Comparison of ENCODE assay signal across 8 mouse cellular contexts in genomic region chr12:112617898-112618380, GRCm38 (mm10). TPM values are rescaled to one million over a fixed set of nuclear protein-coding genes. Genes with fewer than 3 reads are reported as not detected.
DNase-seq lines count a peak whose midpoint lies in the region; ATAC-seq and TF ChIP-seq lines count a peak whose summit lies in the region.

No protein-coding gene starts in this region.

- H3K4me2 ChIP-seq in CH12.LX (ENCODE audit: insufficient read depth, low read depth, poor library complexity, severe bottlenecking), result peak overlapping the region; percentile 17
- H3K4me2 ChIP-seq in forebrain, postnatal 0 days (ENCODE audit: low read depth), result no peak overlapping the region
- H3K4me2 ChIP-seq in lung, embryonic 15.5 days, result no peak overlapping the region

- peak; percentile 56 to 89 for TF ChIP-seq CTCF in CH12.LX (conservative IDR thresholded peaks at IDR 0.05 in 1 of 2, IDR thresholded peaks at IDR 0.05 in 1 of 2; ENCODE audit: low read depth in 2 of 2, low read length in 2 of 2)
- peak; percentile 81 for TF ChIP-seq CTCF in forebrain, postnatal 0 days (IDR thresholded peaks at IDR 0.05; ENCODE audit: low read depth)

- H3K4me3 ChIP-seq in CH12.LX (replicated peaks in 1 of 3; ENCODE audit: low read depth in 2 of 3, low read length in 2 of 3, poor library complexity in 1 of 3), result peak overlapping the region in 1 of 3 experiments; percentile 8
- no peak overlapping the region for H3K4me3 ChIP-seq in forebrain, postnatal 0 days (ENCODE audit: low read depth, low read length)
- no peak overlapping the region for H3K4me3 ChIP-seq in lung, embryonic 15.5 days

- TF ChIP-seq EP300 in CH12.LX (IDR thresholded peaks at IDR 0.05; ENCODE audit: low read length), result peak; percentile 81

- no peaks in the 10 kb centered on the region for H3K9me3 ChIP-seq in CH12.LX (replicated peaks; ENCODE audit: low read length)
- no peaks in the 10 kb centered on the region for H3K9me3 ChIP-seq in forebrain, postnatal 0 days (ENCODE audit: low read length)
- no peaks in the 10 kb centered on the region for H3K9me3 ChIP-seq in lung, embryonic 15.5 days

- TF ChIP-seq POLR2A in CH12.LX (IDR thresholded peaks at IDR 0.05; ENCODE audit: low read depth, low read length), result no peak

- H3K4me1 ChIP-seq in CH12.LX (ENCODE audit: control insufficient read depth in 1 of 2, insufficient read depth in 2 of 2), result peaks cover 37 to 94% of the 10 kb centered on the region in 2 experiments
- 0 out of 2 replicates have a peak, but pooled peaks cover 9% of the 10 kb centered on the region for H3K4me1 ChIP-seq in forebrain, postnatal 0 days (ENCODE audit: insufficient read depth)
- peaks cover 33% of the 10 kb centered on the region for H3K4me1 ChIP-seq in lung, embryonic 15.5 days

- no peaks in the 10 kb centered on the region for H3K79me2 ChIP-seq in CH12.LX (replicated peaks; ENCODE audit: control insufficient read depth, extremely low read depth, insufficient read depth, poor library complexity, severe bottlenecking)

- in situ Hi-C loops in CH12.LX (cut with MboI; ENCODE audit: low pct_ligation_motif_present, low pct_unique_long_range_greater_than_20kb, low sequenced_read_pairs), result no loop called here

- dilution Hi-C loops in CH12.LX (cut with MboI; ENCODE audit: extremely low pct_ligation_motif_present, extremely low pct_unique_long_range_greater_than_20kb, low sequenced_read_pairs), result no loop called here

- peaks cover 19 to 34% of the 10 kb centered on the region in 2 experiments for H3K36me3 ChIP-seq in CH12.LX (replicated peaks in 1 of 2; ENCODE audit: control insufficient read depth in 1 of 2, insufficient read depth in 1 of 2, low read length in 1 of 2)
- no peaks in the 10 kb centered on the region for H3K36me3 ChIP-seq in forebrain, postnatal 0 days (ENCODE audit: insufficient read depth)
- H3K36me3 ChIP-seq in lung, embryonic 15.5 days, result no peaks in the 10 kb centered on the region

- H3K27me3 ChIP-seq in CH12.LX (replicated peaks), result no peaks in the 10 kb centered on the region
- H3K27me3 ChIP-seq in forebrain, postnatal 0 days (ENCODE audit: insufficient read depth, low read length), result no peaks in the 10 kb centered on the region; the same call in 1 of the 2 replicates
- H3K27me3 ChIP-seq in lung, embryonic 15.5 days, result peaks cover 39% of the 10 kb centered on the region

- peak; percentile 82 for ATAC-seq in forebrain, postnatal 0 days
- peak; percentile 69 for ATAC-seq in lung, embryonic 15.5 days (ENCODE audit: borderline replicate concordance, extremely low read depth, low FRiP score, low TSS enrichment)

- 12% methylated on average over 8 of the region's 8 CpGs for WGBS in forebrain, postnatal 0 days
- 14% methylated on average over 8 of the region's 8 CpGs for WGBS in lung, embryonic 15.5 days

- H3K9ac ChIP-seq in CH12.LX (ENCODE audit: insufficient read depth, low read depth), result no peak overlapping the region
- no peak overlapping the region for H3K9ac ChIP-seq in forebrain, postnatal 0 days
- no peak overlapping the region for H3K9ac ChIP-seq in lung, embryonic 15.5 days

- peak; percentile 96 for DNase-seq in CH12.LX (ENCODE audit: extremely low read depth)
- peak; percentile 75 to 85 for DNase-seq in adrenal gland, postnatal 36 days
- DNase-seq in forebrain, postnatal 0 days, result peak; percentile 75
- DNase-seq in heart, postnatal 4 days, result peak; percentile 86
- peak; percentile 60 for DNase-seq in layer of hippocampus, adult 9-10 months (ENCODE audit: low spot score)
- peak; percentile 64 for DNase-seq in retina, adult 2 months (ENCODE audit: low read depth, low spot score)
- peak; percentile 87 for DNase-seq in thymus, postnatal 25 days

- peak overlapping the region; percentile 75 for H3K27ac ChIP-seq in CH12.LX (ENCODE audit: insufficient read depth, low read depth)
- no peak overlapping the region for H3K27ac ChIP-seq in forebrain, postnatal 0 days (ENCODE audit: low read depth, low read length)
- no peak overlapping the region for H3K27ac ChIP-seq in lung, embryonic 15.5 days

- peak; percentile 55 for TF ChIP-seq RAD21 in CH12.LX (IDR thresholded peaks at IDR 0.05; ENCODE audit: low read depth, low read length)

TF ChIP-seq in CH12.LX, 34 proteins besides CTCF, POLR2A, EP300 and RAD21 (continues in another document):
- TF ChIP-seq USF2 (conservative IDR thresholded peaks at IDR 0.05; ENCODE audit: low read depth, low read length) (no peak), TCF12 (IDR thresholded peaks at IDR 0.05; ENCODE audit: low read depth, low read length) (peak; percentile 97), MEF2A (IDR thresholded peaks at IDR 0.05; ENCODE audit: borderline replicate concordance, low read depth, low read length) (peak; percentile 96), CHD2 (IDR thresholded peaks at IDR 0.05; ENCODE audit: low read length) (peak; percentile 64; the same call in 1 of the 2 replicates), PAX5 (IDR thresholded peaks at IDR 0.05; ENCODE audit: low read length) (no peak), MXI1 (IDR thresholded peaks at IDR 0.05; ENCODE audit: low read depth, low read length) (no peak; the same call in 1 of the 2 replicates), ETS1 (conservative IDR thresholded peaks at IDR 0.05; ENCODE audit: low read depth, low read length) (peak; percentile 98), POLR2AphosphoS2 (IDR thresholded peaks at IDR 0.05; ENCODE audit: low read depth, low read length) (peak; percentile 81; the same call in 1 of the 2 replicates), MAFK (IDR thresholded peaks at IDR 0.05; ENCODE audit: insufficient replicate concordance, low read length) (peak; percentile 91), TBP (conservative IDR thresholded peaks at IDR 0.05; ENCODE audit: low read depth, low read length) (no peak), RCOR1 (conservative IDR thresholded peaks at IDR 0.05; ENCODE audit: low read depth, low read length) (no peak), MAZ (IDR thresholded peaks at IDR 0.05; ENCODE audit: low read depth, low read length) (peak; percentile 81), NRF1 (IDR thresholded peaks at IDR 0.05; ENCODE audit: low read depth, low read length) (peak; percentile 44; the same call in 1 of the 2 replicates), E2F4 (IDR thresholded peaks at IDR 0.05; ENCODE audit: insufficient replicate concordance, low read depth, low read length) (no peak), ZKSCAN1 (IDR thresholded peaks at IDR 0.05; ENCODE audit: borderline replicate concordance, low read depth, low read length) (no peak), NELFE (IDR thresholded peaks at IDR 0.05; ENCODE audit: low read depth, low read length) (peak; percentile 37), UBTF (IDR thresholded peaks at IDR 0.05; ENCODE audit: low read depth, low read length) (0 out of 2 replicates have a peak, but pooled peaks have one; percentile 59), ZNF384 (IDR thresholded peaks at IDR 0.05; ENCODE audit: low read depth, low read length) (no peak), KAT2A (IDR thresholded peaks at IDR 0.05; ENCODE audit: insufficient replicate concordance, low read length) (0 out of 2 replicates have a peak, but pooled peaks have one; percentile 61), JUND (conservative IDR thresholded peaks at IDR 0.05; ENCODE audit: low read depth, low read length) (peak; percentile 52), USF1 (IDR thresholded peaks at IDR 0.05; ENCODE audit: low read depth, low read length) (peak; percentile 8; the same call in 1 of the 2 replicates), GABPA (IDR thresholded peaks at IDR 0.05; ENCODE audit: insufficient replicate concordance, low read depth, low read length) (no peak), IRF4 (IDR thresholded peaks at IDR 0.05; ENCODE audit: low read depth, low read length) (peak; percentile 73), SMC3 (IDR thresholded peaks at IDR 0.05; ENCODE audit: low read depth, low read length) (peak; percentile 39)

RNA-seq across cellular contexts. Expression of gene Adssl1, which starts 1.9 kb away (rescaled TPM):
- total RNA-seq in CH12.LX (2012; rRNA removed), result 9.4 and 10.7 TPM in 2 replicates
- total RNA-seq in CH12.LX (2014; rRNA removed), result 10.2 and 11.8 TPM in 2 replicates
- polyA plus RNA-seq in CH12.LX (2012; ENCODE audit: insufficient read length, low read depth), result 29.4 and 37.1 TPM in 2 replicates
- 10 to 100 TPM; 21.8 to 22.7 TPM for total RNA-seq in adrenal gland, postnatal 36 days (2021)
- 1.8 and 2.2 TPM in 2 replicates for total RNA-seq in forebrain, postnatal 0 days (2014; rRNA removed)
- 3.4 and 4.7 TPM in 2 replicates for polyA plus RNA-seq in forebrain, postnatal 0 days (2015; fragmentation: Nextera tagmentation; extraction: Ambion mirVana)
- total RNA-seq in heart, postnatal 4 days (2021), result 100 to 1,000 TPM; 135 to 137 TPM
- 8.3 and 9.3 TPM in 2 replicates for polyA plus RNA-seq in lung, embryonic 15.5 days (2015; fragmentation: Nextera tagmentation; extraction: Ambion mirVana)

RNA-seq across cellular contexts. Expression of gene Siva1, which starts 26.5 kb away (rescaled TPM):
- total RNA-seq in CH12.LX (2012; rRNA removed) (137 and 149 TPM in 2 replicates), CH12.LX (2014; rRNA removed) (78.1 and 81.9 TPM in 2 replicates)
- 135 and 158 TPM in 2 replicates for polyA plus RNA-seq in CH12.LX (2012; ENCODE audit: insufficient read length, low read depth)
- 10 to 100 TPM; 45.4 to 46.9 TPM for total RNA-seq in adrenal gland, postnatal 36 days (2021)
- total RNA-seq in forebrain, postnatal 0 days (2014; rRNA removed), result 28.0 and 31.4 TPM in 2 replicates
- 50.5 and 61.5 TPM in 2 replicates for polyA plus RNA-seq in forebrain, postnatal 0 days (2015; fragmentation: Nextera tagmentation; extraction: Ambion mirVana)
- total RNA-seq in heart, postnatal 4 days (2021), result 10 to 100 TPM; 39.9 to 43.2 TPM
- polyA plus RNA-seq in lung, embryonic 15.5 days (2015; fragmentation: Nextera tagmentation; extraction: Ambion mirVana), result 232 and 246 TPM in 2 replicates

RNA-seq across cellular contexts. Expression of gene Inf2, which starts 29.4 kb away (rescaled TPM):
- total RNA-seq in CH12.LX (2012; rRNA removed) (29.7 and 36.6 TPM in 2 replicates), CH12.LX (2014; rRNA removed) (13.5 and 13.9 TPM in 2 replicates)
- polyA plus RNA-seq in CH12.LX (2012; ENCODE audit: insufficient read length, low read depth), result 129 and 131 TPM in 2 replicates
- 10 to 100 TPM; 23.3 to 27.7 TPM for total RNA-seq in adrenal gland, postnatal 36 days (2021)
- 9.8 and 10.8 TPM in 2 replicates for total RNA-seq in forebrain, postnatal 0 days (2014; rRNA removed)
- 1.1 and 1.2 TPM in 2 replicates for polyA plus RNA-seq in forebrain, postnatal 0 days (2015; fragmentation: Nextera tagmentation; extraction: Ambion mirVana)
- 10 to 100 TPM; 18.6 to 19.7 TPM for total RNA-seq in heart, postnatal 4 days (2021)
- polyA plus RNA-seq in lung, embryonic 15.5 days (2015; fragmentation: Nextera tagmentation; extraction: Ambion mirVana), result 3.7 and 4.3 TPM in 2 replicates

RNA-seq across cellular contexts. Expression of gene Akt1, which starts 56.7 kb away (rescaled TPM):
- total RNA-seq in CH12.LX (2012; rRNA removed), result 66.6 and 79.9 TPM in 2 replicates
- 69.8 and 74.4 TPM in 2 replicates for total RNA-seq in CH12.LX (2014; rRNA removed)
- polyA plus RNA-seq in CH12.LX (2012; ENCODE audit: insufficient read length, low read depth), result 144 and 178 TPM in 2 replicates
- 100 to 1,000 TPM; 256 to 378 TPM for total RNA-seq in adrenal gland, postnatal 36 days (2021)
- total RNA-seq in forebrain, postnatal 0 days (2014; rRNA removed), result 213 and 215 TPM in 2 replicates
- polyA plus RNA-seq in forebrain, postnatal 0 days (2015; fragmentation: Nextera tagmentation; extraction: Ambion mirVana), result 117 TPM in 2 replicates
- 100 to 1,000 TPM; 352 to 392 TPM for total RNA-seq in heart, postnatal 4 days (2021)
- polyA plus RNA-seq in lung, embryonic 15.5 days (2015; fragmentation: Nextera tagmentation; extraction: Ambion mirVana), result 145 and 157 TPM in 2 replicates

Comparison
In these comparisons a context has a peak if more than half of its experiments do, and no peak if none do; other contexts are left out.
1. RNA of gene Adssl1, which starts 1.9 kb away (total RNA-seq): 135 to 137 TPM in heart, postnatal 4 days; 21.8 to 22.7 TPM in adrenal gland, postnatal 36 days, 9.4 to 11.8 TPM in CH12.LX and 1.8 to 2.2 TPM in forebrain, postnatal 0 days; every median in the first group is over 4 times any median in the second.
2. Peak in every context shown above with its lines, with median percentiles within 50 percentile points of each other: DNase-seq.